Comparison of ENCODE assay signal across 9 mouse cellular contexts in genomic region chr3:58469655-58470437, GRCm38 (mm10). TPM values are rescaled to one million over a fixed set of nuclear protein-coding genes. Genes with fewer than 3 reads are reported as not detected.
DNase-seq lines count a peak whose midpoint lies in the region; ATAC-seq and TF ChIP-seq lines count a peak whose summit lies in the region.
"Had no signal": no experiment of that assay in that cellular context is flagged by ENCODE, and none has a peak within 500 bp of the region (broad histone marks: within the 10 kb centered on the region; RNA-seq: fewer than 3 reads in every experiment).

No protein-coding gene starts in this region.

- TF ChIP-seq EP300 in lung, postnatal 0 days (IDR thresholded peaks at IDR 0.05), result no peak
- TF ChIP-seq EP300 in heart, postnatal 0 days (IDR thresholded peaks at IDR 0.05; ENCODE audit: low read depth), result no peak

- H3K4me1 ChIP-seq in lung, postnatal 0 days (ENCODE audit: insufficient read depth, low read depth, low read length), result no peaks in the 10 kb centered on the region
- no peaks in the 10 kb centered on the region for H3K4me1 ChIP-seq in heart, postnatal 0 days (ENCODE audit: control insufficient read depth, insufficient read depth)
- H3K4me1 ChIP-seq: hindbrain, embryonic 15.5 days had no signal

- H3K27ac ChIP-seq in lung, postnatal 0 days (ENCODE audit: low read length), result no peak overlapping the region
- no peak overlapping the region for H3K27ac ChIP-seq in heart, postnatal 0 days (ENCODE audit: low read depth)
- H3K27ac ChIP-seq: hindbrain, embryonic 15.5 days had no signal

- intact Hi-C loops in left cerebral cortex, postnatal 4 days (cut with DNase I), result no loop called here

- no peaks in the 10 kb centered on the region for H3K27me3 ChIP-seq in lung, postnatal 0 days (replicated peaks; ENCODE audit: insufficient read depth, low read length)
- H3K27me3 ChIP-seq in heart, postnatal 0 days (ENCODE audit: control insufficient read depth, insufficient read depth, low read length), result no peaks in the 10 kb centered on the region
- H3K27me3 ChIP-seq: hindbrain, embryonic 15.5 days had no signal

- no peak overlapping the region for H3K9ac ChIP-seq in lung, postnatal 0 days (replicated peaks; ENCODE audit: low read depth)
- no peak overlapping the region for H3K9ac ChIP-seq in heart, postnatal 0 days (replicated peaks; ENCODE audit: low read depth, low read length)
- H3K9ac ChIP-seq: hindbrain, embryonic 15.5 days had no signal

- H3K4me2 ChIP-seq in lung, postnatal 0 days (replicated peaks; ENCODE audit: low read depth, low read length), result no peak overlapping the region
- H3K4me2 ChIP-seq in heart, postnatal 0 days (ENCODE audit: low read depth, low read length), result peak overlapping the region; percentile 26; the same call in 1 of the 2 replicates
- H3K4me2 ChIP-seq: hindbrain, embryonic 15.5 days had no signal

- no peak for ATAC-seq in lung, postnatal 0 days
- no peak for ATAC-seq in heart, postnatal 0 days (ENCODE audit: insufficient read depth, low read depth)

- no peak for TF ChIP-seq CTCF in lung, postnatal 0 days (IDR thresholded peaks at IDR 0.05)
- TF ChIP-seq CTCF in heart, postnatal 0 days (IDR thresholded peaks at IDR 0.05; ENCODE audit: low read depth), result no peak

- H3K36me3 ChIP-seq in lung, postnatal 0 days (ENCODE audit: insufficient read depth, low read length), result no peaks in the 10 kb centered on the region
- no peaks in the 10 kb centered on the region for H3K36me3 ChIP-seq in heart, postnatal 0 days (replicated peaks; ENCODE audit: control insufficient read depth, insufficient read depth, low read length)
- H3K36me3 ChIP-seq: hindbrain, embryonic 15.5 days had no signal

- WGBS in lung, postnatal 0 days, result 62% methylated on average over 9 of the region's 9 CpGs
- 47% methylated on average over 9 of the region's 9 CpGs for WGBS in heart, postnatal 0 days

- H3K4me3 ChIP-seq in lung, postnatal 0 days (ENCODE audit: low read depth, low read length), result no peak overlapping the region
- no peak overlapping the region for H3K4me3 ChIP-seq in heart, postnatal 0 days (ENCODE audit: low read depth, low read length)
- H3K4me3 ChIP-seq: hindbrain, embryonic 15.5 days had no signal

- peak; percentile 6 for DNase-seq in lung, postnatal 25 days (ENCODE audit: low spot score)
- no peak for DNase-seq in lung, postnatal 0 days (ENCODE audit: low spot score)
- peak; percentile 27 for DNase-seq in T-cell, adult 2 months (ENCODE audit: low spot score)
- DNase-seq in heart, postnatal 0 days (ENCODE audit: low spot score), result no peak
- DNase-seq in natural killer cell, adult 2 months (ENCODE audit: low spot score in 2 of 2), result peak; percentile 22 to 38
- DNase-seq in left cerebral cortex, postnatal 4 days, result no peak
- DNase-seq in kidney, adult 9 months, result no peak
- DNase-seq in spleen, adult 18-20 months, result no peak

- no peaks in the 10 kb centered on the region for H3K9me3 ChIP-seq in lung, postnatal 0 days (ENCODE audit: low read length)
- H3K9me3 ChIP-seq in heart, postnatal 0 days (replicated peaks; ENCODE audit: control insufficient read depth, low read length), result no peaks in the 10 kb centered on the region
- H3K9me3 ChIP-seq: hindbrain, embryonic 15.5 days had no signal

RNA-seq across cellular contexts. Expression of gene Tsc22d2, which starts 55.3 kb away (rescaled TPM):
- polyA plus RNA-seq in lung, postnatal 0 days (2015; fragmentation: Nextera tagmentation; extraction: Ambion mirVana), result 8.9 and 10.5 TPM in 2 replicates
- total RNA-seq in heart, postnatal 0 days (2014; rRNA removed; ENCODE audit: low replicate concordance), result 35.8 and 61.0 TPM in 2 replicates
- 6.9 and 7.4 TPM in 2 replicates for polyA plus RNA-seq in heart, postnatal 0 days (2015; fragmentation: Nextera tagmentation; extraction: Ambion mirVana)
- 10 to 100 TPM; 39.1 to 42.2 TPM for total RNA-seq in left cerebral cortex, postnatal 4 days (2021)

RNA-seq across cellular contexts. Expression of gene Eif2a, which starts 55.8 kb away (rescaled TPM):
- 25.7 and 28.7 TPM in 2 replicates for polyA plus RNA-seq in lung, postnatal 0 days (2015; fragmentation: Nextera tagmentation; extraction: Ambion mirVana)
- 45.3 and 69.3 TPM in 2 replicates for total RNA-seq in heart, postnatal 0 days (2014; rRNA removed; ENCODE audit: low replicate concordance)
- polyA plus RNA-seq in heart, postnatal 0 days (2015; fragmentation: Nextera tagmentation; extraction: Ambion mirVana), result 27.6 and 29.1 TPM in 2 replicates
- total RNA-seq in left cerebral cortex, postnatal 4 days (2021), result 10 to 100 TPM; 48.0 to 48.1 TPM

RNA-seq across cellular contexts. Expression of gene Serp1, which starts 55.8 kb away (rescaled TPM):
- 117 and 126 TPM in 2 replicates for polyA plus RNA-seq in lung, postnatal 0 days (2015; fragmentation: Nextera tagmentation; extraction: Ambion mirVana)
- 59.5 and 59.7 TPM in 2 replicates for total RNA-seq in heart, postnatal 0 days (2014; rRNA removed; ENCODE audit: low replicate concordance)
- polyA plus RNA-seq in heart, postnatal 0 days (2015; fragmentation: Nextera tagmentation; extraction: Ambion mirVana), result 59.5 and 60.7 TPM in 2 replicates
- total RNA-seq in left cerebral cortex, postnatal 4 days (2021), result 10 to 100 TPM; 24.4 to 26.0 TPM

Comparison
In these comparisons a context has a peak if more than half of its experiments do, and no peak if none do; other contexts are left out.
1. DNase-seq: peak in lung, postnatal 25 days (single experiment), T-cell, adult 2 months (single experiment) and natural killer cell, adult 2 months (2 of 2); none in lung, postnatal 0 days (single experiment), heart, postnatal 0 days (single experiment), left cerebral cortex, postnatal 4 days (single experiment), kidney, adult 9 months (single experiment) and spleen, adult 18-20 months (0 of 2).